ENCODE assay signal across 21 mouse cellular contexts in the genomic region with DNA sequence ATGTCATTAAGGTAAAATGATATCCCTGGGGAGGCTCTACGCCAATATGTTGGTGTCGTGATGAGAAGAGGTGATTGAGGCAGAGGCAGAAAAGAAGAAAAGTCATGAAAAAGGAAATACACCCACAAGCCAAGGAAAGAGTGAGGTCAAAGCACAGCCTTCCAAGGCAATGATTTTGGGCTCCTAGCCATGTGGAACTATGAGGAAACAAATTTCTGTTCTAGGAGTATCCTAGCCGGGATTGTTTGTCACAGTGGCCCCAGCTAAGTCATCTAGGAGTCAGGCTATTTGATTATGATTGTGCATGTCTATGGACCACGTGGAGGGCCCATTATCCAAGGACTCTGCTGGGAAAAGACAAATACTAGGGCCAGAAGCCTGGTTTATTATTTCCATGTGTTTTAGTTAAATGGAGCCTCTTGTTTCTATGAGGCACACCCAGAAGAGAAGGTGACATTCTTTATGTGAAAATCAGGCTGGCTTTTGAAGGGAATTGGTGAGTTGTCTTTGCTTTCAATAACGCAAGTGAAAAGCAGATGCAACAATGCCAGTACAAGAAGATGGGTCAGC. TPM values are rescaled to one million over a fixed set of nuclear protein-coding genes. Genes with fewer than 3 reads are reported as not detected.
"Had no signal": no experiment of that assay in that cellular context is flagged by ENCODE, and none has a peak within 500 bp of the region (broad histone marks: within the 10 kb centered on the region; RNA-seq: fewer than 3 reads in every experiment).

No protein-coding gene starts in this region.

- H3K4me3 ChIP-seq: limb, embryonic 12.5 days; limb, embryonic 15.5 days had no signal

- DNase-seq: kidney, adult 9 months; kidney, postnatal 14 days; kidney, postnatal 4 days; left cerebral cortex, postnatal 4 days; liver, postnatal 0 days; lung, embryonic 14.5 days; lung, postnatal 4 days; midbrain, embryonic 14.5 days; thymus, adult 2 months; thymus, postnatal 25 days had no signal

- H3K27ac ChIP-seq: limb, embryonic 12.5 days; limb, embryonic 15.5 days; liver, embryonic 14.5 days; stomach, postnatal 0 days had no signal

RNA-seq across cellular contexts. Expression of a gene that starts 28.4 kb away (rescaled TPM):
- total RNA-seq: layer of hippocampus, adult 18-20 months; layer of hippocampus, postnatal 14 days; left cerebral cortex, adult 8-10 months; left cerebral cortex, postnatal 14 days; left cerebral cortex, postnatal 4 days; megakaryocyte progenitor cell, adult 5-6 weeks; megakaryocyte-erythroid progenitor cell, adult 5-6 weeks; midbrain, postnatal 0 days had no signal

RNA-seq across cellular contexts. Expression of a gene that starts 47.3 kb away (rescaled TPM):
- total RNA-seq: megakaryocyte-erythroid progenitor cell, adult 5-6 weeks had no signal
